Mouse (Mus musculus): Measurements from ENCODE around the gene Shd. TPM values are rescaled to one million over a fixed set of nuclear protein-coding genes. Genes with fewer than 3 reads are reported as not detected.
"Not testable (repeated sequence)": the region's sequence is repeated elsewhere in the genome, so short reads cannot be mapped to it uniquely, and the experiment has no call there.

Shd gene
- total RNA-seq (2014; rRNA removed) (not detected in 2 replicates), polyA plus RNA-seq (2012; rRNA removed) (0.20 and 0.35 TPM in 2 replicates)

DNA sequence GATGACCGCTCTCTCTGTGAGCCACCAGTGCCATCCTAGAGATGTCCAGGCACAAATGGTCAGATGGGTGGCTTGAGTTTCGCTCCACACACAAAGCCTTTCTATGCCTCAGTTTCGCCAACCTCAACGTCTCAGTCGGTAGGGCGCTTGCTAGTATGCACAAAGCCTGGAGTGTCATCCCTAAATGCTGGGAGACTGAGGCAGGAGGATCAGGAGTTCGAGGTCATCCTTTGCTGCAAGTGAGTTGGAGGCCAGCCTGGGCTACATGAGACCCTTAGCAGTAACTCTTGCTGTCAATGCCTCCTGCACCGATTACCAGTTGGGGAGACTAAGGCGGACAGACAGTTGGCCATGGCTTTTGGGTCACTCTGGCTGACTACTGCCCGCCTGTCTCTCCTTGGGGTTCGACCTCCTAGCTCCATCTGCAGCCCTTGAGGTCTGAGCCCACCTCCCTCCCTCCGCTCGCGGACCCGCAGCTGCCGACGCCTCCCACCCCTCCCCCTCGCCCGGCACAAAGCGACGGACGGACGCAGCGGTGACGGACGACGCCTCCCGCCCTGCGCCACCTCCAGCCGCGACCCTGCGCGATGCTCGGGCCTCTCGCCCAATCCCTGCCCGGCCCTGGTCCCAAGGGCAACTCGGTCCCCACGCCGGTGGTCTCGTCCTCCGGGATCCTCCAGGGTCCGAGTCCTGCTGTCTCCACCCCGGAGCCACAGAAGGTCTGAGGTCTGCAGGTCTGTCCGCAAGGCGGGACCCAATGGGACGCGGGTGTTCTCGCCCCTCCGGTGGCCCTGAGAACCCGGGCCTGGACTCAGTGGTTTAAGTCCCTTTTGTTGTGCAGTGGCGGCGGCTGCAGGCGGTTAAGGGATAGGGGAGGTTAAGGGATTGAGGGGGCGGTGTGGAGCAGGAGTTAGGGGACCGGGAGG, at the start of gene Shd:
TSS of gene Shd (plus strand) at position 502 of the 926 bp plus-strand sequence.
- Histone ChIP-seq H3K27me3 (ENCODE audit: control insufficient read depth, insufficient read depth, low read length) (peaks cover 13% of the 10 kb centered on the region; the same call in 1 of the 2 replicates), H3K36me3 (ENCODE audit: control insufficient read depth, insufficient read depth, low read length) (no peaks in the 10 kb centered on the region), H3K9ac (ENCODE audit: low read depth, low read length) (peak within 1 kb of the TSS; percentile 42), H3K27ac (replicated peaks; ENCODE audit: insufficient read depth, low read depth, low read length) (no peak within 1 kb of the TSS), H3K79me2 (ENCODE audit: control insufficient read depth, insufficient read depth, low read length) (no peaks in the 10 kb centered on the region), H3K4me1 (ENCODE audit: control insufficient read depth, insufficient read depth, low read length) (no peaks in the 10 kb centered on the region), H3K4me3 (ENCODE audit: insufficient read depth, low read depth, low read length) (peak within 1 kb of the TSS; percentile 45; the same call in 1 of the 2 replicates)
- no peak for TF ChIP-seq POLR2A (IDR thresholded peaks at IDR 0.05; ENCODE audit: extremely low read depth, insufficient read depth, low read length)
- TF ChIP-seq CTCF (IDR thresholded peaks at IDR 0.05; ENCODE audit: low read depth, low read length), result no peak
- DNase-seq (ENCODE audit: extremely low read depth, low read depth, low spot score), result no peak
- 13% methylated on average over 54 of the region's 55 CpGs for WGBS

DNA sequence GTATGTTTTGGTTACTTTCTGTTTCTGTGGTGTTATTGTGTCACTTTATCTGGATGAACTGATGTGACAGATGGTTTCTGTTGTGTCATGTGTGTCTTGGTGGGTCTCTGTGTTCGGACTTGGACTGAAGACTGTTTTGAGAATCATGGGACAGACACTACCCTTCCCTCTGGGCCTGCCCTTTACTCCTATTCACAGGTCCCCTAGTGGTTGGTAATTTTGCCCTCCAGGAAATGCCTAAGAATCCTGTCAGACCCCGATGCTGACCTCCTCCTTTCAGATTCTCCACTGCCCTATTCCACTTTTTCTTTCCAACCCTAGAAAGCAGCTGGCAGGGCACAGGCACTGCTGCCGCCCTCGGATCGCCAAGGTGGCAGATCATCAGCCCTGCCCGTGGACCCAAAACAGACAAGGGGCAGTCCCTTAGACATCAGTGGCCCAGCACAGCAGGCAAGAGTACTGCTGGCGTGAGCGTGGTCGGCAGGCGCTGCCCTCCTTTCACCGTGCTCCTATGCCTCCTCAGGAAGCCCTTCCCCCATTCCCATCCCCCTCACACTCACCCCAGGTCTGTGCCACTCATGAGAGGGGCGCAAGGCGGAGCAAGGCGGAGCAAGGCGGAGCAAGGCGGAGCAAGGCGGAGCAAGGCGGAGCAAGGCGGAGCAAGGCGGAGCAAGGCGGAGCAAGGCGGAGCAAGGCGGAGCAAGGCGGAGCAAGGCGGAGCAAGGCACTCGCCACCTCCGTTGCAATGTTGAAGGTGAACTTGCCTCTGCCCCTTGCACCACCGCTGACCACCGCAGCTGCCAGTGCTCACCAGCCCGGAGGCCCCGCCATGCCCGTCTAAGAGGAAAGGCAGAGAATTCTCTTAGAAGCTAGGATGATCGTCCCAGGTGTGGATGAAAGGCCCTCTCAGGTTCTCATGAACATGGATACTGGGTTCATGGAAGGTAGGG, 38.4 kb upstream of the Shd start:
- DNase-seq (ENCODE audit: extremely low read depth, low read depth, low spot score), result peak; percentile 64
- Histone ChIP-seq H3K36me3 (ENCODE audit: control insufficient read depth, insufficient read depth, low read length) (no peaks in the 10 kb centered on the region), H3K4me1 (ENCODE audit: control insufficient read depth, insufficient read depth, low read length) (no peaks in the 10 kb centered on the region), H3K4me3 (ENCODE audit: insufficient read depth, low read depth, low read length) (peak overlapping the region; percentile 71), H3K9ac (ENCODE audit: low read depth, low read length) (peak overlapping the region; percentile 61), H3K27ac (replicated peaks; ENCODE audit: insufficient read depth, low read depth, low read length) (peak overlapping the region; percentile 17), H3K27me3 (ENCODE audit: control insufficient read depth, insufficient read depth, low read length) (no peaks in the 10 kb centered on the region), H3K79me2 (ENCODE audit: control insufficient read depth, insufficient read depth, low read length) (no peaks in the 10 kb centered on the region)
- WGBS, result 1% methylated on average over 33 of the region's 33 CpGs
- TF ChIP-seq CTCF (IDR thresholded peaks at IDR 0.05; ENCODE audit: low read depth, low read length), result no peak
- TF ChIP-seq POLR2A (IDR thresholded peaks at IDR 0.05; ENCODE audit: extremely low read depth, insufficient read depth, low read length), result 0 out of 2 replicates have a peak, but pooled peaks have one; percentile 15

DNA sequence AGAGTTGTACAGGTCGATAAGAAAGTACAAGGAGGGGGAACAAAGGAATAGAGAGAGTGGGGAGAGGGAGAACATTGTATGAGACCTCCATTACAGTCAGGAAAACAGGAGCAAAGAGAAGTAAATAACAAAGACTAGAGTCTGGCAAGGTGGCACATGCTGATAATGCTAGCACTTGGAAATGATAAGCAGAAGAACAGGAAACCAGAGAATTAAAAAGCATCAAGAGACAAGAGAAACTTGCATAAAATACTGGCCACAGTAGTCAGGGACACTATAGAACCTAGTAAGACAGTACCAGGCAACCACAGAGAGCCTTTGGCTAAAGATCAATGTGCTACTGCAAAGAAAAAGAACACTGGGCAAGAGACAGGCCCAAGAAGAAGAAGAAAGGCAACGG, 37.6 kb upstream of the Shd start:
- Histone ChIP-seq H3K27me3 (ENCODE audit: control insufficient read depth, insufficient read depth, low read length) (no peaks in the 10 kb centered on the region), H3K36me3 (ENCODE audit: control insufficient read depth, insufficient read depth, low read length) (no peaks in the 10 kb centered on the region), H3K9ac (ENCODE audit: low read depth, low read length) (no peak overlapping the region), H3K27ac (replicated peaks; ENCODE audit: insufficient read depth, low read depth, low read length) (no peak overlapping the region), H3K4me1 (ENCODE audit: control insufficient read depth, insufficient read depth, low read length) (no peaks in the 10 kb centered on the region), H3K79me2 (ENCODE audit: control insufficient read depth, insufficient read depth, low read length) (no peaks in the 10 kb centered on the region), H3K4me3 (ENCODE audit: insufficient read depth, low read depth, low read length) (no peak overlapping the region)
- 55% methylated on average over 2 of the region's 2 CpGs for WGBS
- TF ChIP-seq CTCF (IDR thresholded peaks at IDR 0.05; ENCODE audit: low read depth, low read length), result no peak
- no peak for DNase-seq (ENCODE audit: extremely low read depth, low read depth, low spot score)

DNA sequence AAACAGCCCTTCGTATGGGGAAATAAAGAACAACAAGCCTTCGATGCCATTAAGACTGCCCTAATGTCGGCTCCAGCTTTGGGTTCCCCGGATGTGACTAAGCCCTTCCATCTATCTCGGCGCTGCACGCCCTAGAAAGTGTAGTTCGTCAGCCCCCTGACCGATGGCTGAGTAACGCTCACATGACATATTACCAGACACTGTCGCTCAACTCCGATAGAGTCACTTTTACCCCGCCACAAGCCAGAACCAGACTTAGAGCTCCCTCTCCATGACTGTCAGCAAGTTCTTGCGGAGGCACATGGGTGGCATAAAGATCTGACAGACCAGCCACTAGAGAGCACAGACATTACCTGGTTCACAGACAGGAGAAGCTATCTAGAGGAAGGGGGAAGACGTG, 37.1 kb upstream of the Shd start:
- 96% methylated on average over 15 of the region's 15 CpGs for WGBS
- no peak for DNase-seq (ENCODE audit: extremely low read depth, low read depth, low spot score)
- H3K4me1 ChIP-seq (ENCODE audit: control insufficient read depth, insufficient read depth, low read length), result no peaks in the 10 kb centered on the region
- 0 out of 2 replicates have a peak, but pooled peaks cover 2% of the 10 kb centered on the region for H3K36me3 ChIP-seq (ENCODE audit: control insufficient read depth, insufficient read depth, low read length)
- no peaks in the 10 kb centered on the region for H3K27me3 ChIP-seq (ENCODE audit: control insufficient read depth, insufficient read depth, low read length)
- no peak overlapping the region for H3K27ac ChIP-seq (replicated peaks; ENCODE audit: insufficient read depth, low read depth, low read length)
- TF ChIP-seq CTCF (IDR thresholded peaks at IDR 0.05; ENCODE audit: low read depth, low read length) (no peak), POLR2A (IDR thresholded peaks at IDR 0.05; ENCODE audit: extremely low read depth, insufficient read depth, low read length) (no peak)
- no peak overlapping the region for H3K9ac ChIP-seq (ENCODE audit: low read depth, low read length)
- H3K4me3 ChIP-seq (ENCODE audit: insufficient read depth, low read depth, low read length), result no peak overlapping the region
- H3K79me2 ChIP-seq (ENCODE audit: control insufficient read depth, insufficient read depth, low read length), result no peaks in the 10 kb centered on the region

DNA sequence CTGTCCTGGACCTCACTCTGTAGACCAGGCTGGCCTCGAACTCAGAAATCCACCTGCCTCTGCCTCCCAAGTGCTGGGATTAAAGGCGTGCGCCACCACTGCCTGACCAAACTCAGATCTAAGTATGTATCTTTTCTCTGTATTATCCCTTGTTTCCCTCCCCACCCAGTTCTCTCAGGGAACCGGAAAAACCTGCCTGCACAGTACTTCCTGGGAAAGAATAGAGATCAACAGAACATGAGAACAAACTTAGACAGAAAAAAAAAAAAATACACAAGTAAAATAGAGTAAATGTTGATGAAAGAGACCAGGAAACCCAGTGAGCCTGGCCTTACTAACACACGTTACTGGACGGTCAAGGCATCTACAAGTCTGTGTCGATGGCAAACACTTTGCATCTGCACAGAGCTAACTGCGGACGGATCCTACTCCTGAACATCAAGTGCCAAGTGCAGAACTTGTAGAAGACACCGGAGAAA, 25.8 kb upstream of the Shd start:
- DNase-seq (ENCODE audit: extremely low read depth, low read depth, low spot score), result peak; percentile 17
- 25% methylated on average over 10 of the region's 10 CpGs for WGBS
- Histone ChIP-seq H3K27ac (replicated peaks; ENCODE audit: insufficient read depth, low read depth, low read length) (peak overlapping the region; percentile 74), H3K4me3 (ENCODE audit: insufficient read depth, low read depth, low read length) (peak overlapping the region; percentile 57), H3K36me3 (ENCODE audit: control insufficient read depth, insufficient read depth, low read length) (peaks cover 14% of the 10 kb centered on the region), H3K9ac (ENCODE audit: low read depth, low read length) (peak overlapping the region; percentile 67)
- H3K4me1 ChIP-seq (ENCODE audit: control insufficient read depth, insufficient read depth, low read length); H3K27me3 ChIP-seq (ENCODE audit: control insufficient read depth, insufficient read depth, low read length); H3K79me2 ChIP-seq (ENCODE audit: control insufficient read depth, insufficient read depth, low read length): not testable (repeated sequence)

All from liver, adult 2 months (tissue).